ENCODE assay signal across 11 mouse cellular contexts in the genomic region with DNA sequence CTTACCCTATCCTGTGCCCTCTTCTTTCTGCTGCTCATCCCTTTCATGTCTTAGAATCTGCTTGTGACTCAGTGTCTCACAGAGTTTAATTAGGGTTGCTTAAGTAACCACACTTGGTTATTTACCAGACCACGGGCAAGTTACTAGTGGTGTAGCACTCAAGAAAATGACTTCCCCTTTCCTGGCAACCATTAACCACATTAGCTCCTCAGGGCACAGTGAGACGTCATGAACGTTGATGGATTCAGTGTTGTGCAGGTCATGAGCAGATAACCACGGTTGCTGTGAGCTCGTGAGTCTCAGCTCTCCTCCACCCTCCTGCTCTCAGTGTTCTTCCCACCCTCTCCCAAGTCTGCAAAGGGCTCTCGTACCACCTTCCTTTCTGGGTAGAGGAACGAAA. TPM values are rescaled to one million over a fixed set of nuclear protein-coding genes. Genes with fewer than 3 reads are reported as not detected.
A peak's percentile ranks its signal among the peaks of the same experiment; 100 is the strongest.
DNase-seq lines count a peak whose midpoint lies in the region; TF ChIP-seq lines count a peak whose summit lies in the region.
"Had no signal": no experiment of that assay in that cellular context is flagged by ENCODE, and none has a peak within 500 bp of the region (broad histone marks: within the 10 kb centered on the region; RNA-seq: fewer than 3 reads in every experiment).

No protein-coding gene starts in this region.

- peak overlapping the region; percentile 12; the same call in 1 of the 2 replicates for H3K4me3 ChIP-seq in bone marrow macrophage, adult 2 months (ENCODE audit: insufficient read depth, low read length)
- H3K4me3 ChIP-seq in megakaryocyte, embryonic 14.5 days (replicated peaks) = peak overlapping the region; percentile 88
- H3K4me3 ChIP-seq: neural tube, embryonic 13.5 days had no signal

- H3K4me1 ChIP-seq in bone marrow macrophage, adult 2 months (ENCODE audit: control insufficient read depth, insufficient read depth, low read length) = peaks cover 26% of the 10 kb centered on the region
- peaks cover 82% of the 10 kb centered on the region for H3K4me1 ChIP-seq in megakaryocyte, embryonic 14.5 days

- no peak for TF ChIP-seq CTCF in bone marrow macrophage, adult 2 months (IDR thresholded peaks at IDR 0.05; ENCODE audit: low read depth, low read length)

- no peak for TF ChIP-seq POLR2A in bone marrow macrophage, adult 2 months (IDR thresholded peaks at IDR 0.05; ENCODE audit: borderline replicate concordance, low read depth, low read length)

- DNase-seq in B cell, adult 2 months = peak; percentile 71 to 75
- DNase-seq in kidney, adult 9 months = peak; percentile 77
- DNase-seq in adrenal gland, adult 8-10 months = no peak
- no peak for DNase-seq in adrenal gland, postnatal 10 days
- no peak for DNase-seq in frontal cortex, postnatal 10 days (ENCODE audit: low spot score in 2 of 2)
- no peak for DNase-seq in layer of hippocampus, postnatal 36 days
- DNase-seq: cerebellum, adult 11-12 months; lung, embryonic 14.5 days had no signal

- no peaks in the 10 kb centered on the region for H3K27me3 ChIP-seq in megakaryocyte, embryonic 14.5 days (replicated peaks)
- H3K27me3 ChIP-seq: neural tube, embryonic 13.5 days had no signal

- no peaks in the 10 kb centered on the region for H3K9me3 ChIP-seq in megakaryocyte, embryonic 14.5 days
- H3K9me3 ChIP-seq: neural tube, embryonic 13.5 days had no signal

- no peak overlapping the region for H3K27ac ChIP-seq in bone marrow macrophage, adult 2 months (ENCODE audit: insufficient read depth, low read depth, low read length)
- H3K27ac ChIP-seq: neural tube, embryonic 13.5 days had no signal

- H3K36me3 ChIP-seq in megakaryocyte, embryonic 14.5 days (replicated peaks; ENCODE audit: low read length) = peaks cover 12% of the 10 kb centered on the region
- H3K36me3 ChIP-seq: neural tube, embryonic 13.5 days had no signal

RNA-seq across cellular contexts. Expression of gene Gng12, which starts 33.5 kb away (rescaled TPM):
- polyA plus RNA-seq in bone marrow macrophage, adult 2 months (2012; ENCODE audit: insufficient read depth, insufficient read length, missing spikeins) = 91.5 and 106 TPM in 2 replicates
- polyA plus RNA-seq in megakaryocyte, embryonic 14.5 days (2012; ENCODE audit: insufficient read depth, low replicate concordance) = 6.0 and 24.2 TPM in 2 replicates
- total RNA-seq in adrenal gland, adult 8-10 months (2022) = 10 to 100 TPM; 53.7 to 69.5 (median 59.3) TPM
- 10 to 100 TPM; 85.5 to 86.4 TPM for total RNA-seq in adrenal gland, postnatal 10 days (2021)
- 10 to 100 TPM; 58.5 to 70.2 TPM for total RNA-seq in layer of hippocampus, postnatal 36 days (2021)

Comparison
In these comparisons a context has a peak if more than half of its experiments do, and no peak if none do; other contexts are left out.
1. DNase-seq: peak in B cell, adult 2 months (2 of 2) and kidney, adult 9 months (single experiment); none in adrenal gland, adult 8-10 months (single experiment), adrenal gland, postnatal 10 days (single experiment), frontal cortex, postnatal 10 days (0 of 2) and layer of hippocampus, postnatal 36 days (0 of 2).